Mouse (Mus musculus) urinary bladder, postnatal 14 days (tissue): ENCODE results near the gene Alg14.

Source experiments
- DNase-seq: peaks from one replicate; pipeline ENCODE4 v3.0.0; 2021; ENCODE audit warnings: low spot score

Gene Alg14

GRCm38 (mm10) chr3:121368616-121369015 is 77.0 kb downstream of the Alg14 start:
- no peak for DNase-seq

- no peak for DNase-seq
These were observed 77.9 kb downstream of the Alg14 start for GRCm38 (mm10) chr3:121369517-121369916.

GRCm38 (mm10) chr3:121370301-121370700 is 78.7 kb downstream of the Alg14 start:
- DNase-seq = no peak

- no peak for DNase-seq
These were observed 79.4 kb downstream of the Alg14 start for GRCm38 (mm10) chr3:121370830-121371526.

GRCm38 (mm10) chr3:121371527-121372220 is 80.1 kb downstream of the Alg14 start:
- DNase-seq = no peak

GRCm38 (mm10) chr3:121373897-121374441 is 82.4 kb downstream of the Alg14 start:
- DNase-seq = no peak

- DNase-seq = no peak
These were observed 84.1 kb downstream of the Alg14 start for GRCm38 (mm10) chr3:121375541-121376129.

GRCm38 (mm10) chr3:121378708-121379612 is 87.4 kb downstream of the Alg14 start:
- no peak for DNase-seq

- no peak for DNase-seq
These were observed 88.1 kb downstream of the Alg14 start for GRCm38 (mm10) chr3:121379699-121380098.

- DNase-seq = no peak
These were observed 96.0 kb downstream of the Alg14 start for GRCm38 (mm10) chr3:121387471-121388009.

- DNase-seq = no peak
These were observed 97.8 kb downstream of the Alg14 start for GRCm38 (mm10) chr3:121389366-121389765.

GRCm38 (mm10) chr3:121389860-121390530 is 98.4 kb downstream of the Alg14 start:
- peak; percentile 13 for DNase-seq

GRCm38 (mm10) chr3:121390724-121391123 is 99.2 kb downstream of the Alg14 start:
- DNase-seq = no peak

GRCm38 (mm10) chr3:121395588-121396295 is 104.2 kb downstream of the Alg14 start:
- peak; percentile 30 for DNase-seq

- no peak for DNase-seq
These were observed 105.0 kb downstream of the Alg14 start for GRCm38 (mm10) chr3:121396561-121396960.

GRCm38 (mm10) chr3:121397007-121397406 is 105.4 kb downstream of the Alg14 start:
- no peak for DNase-seq

- no peak for DNase-seq
These were observed 109.8 kb downstream of the Alg14 start for GRCm38 (mm10) chr3:121401384-121401783.

GRCm38 (mm10) chr3:121402096-121402495 is 110.5 kb downstream of the Alg14 start:
- no peak for DNase-seq

- no peak for DNase-seq
These were observed 111.9 kb downstream of the Alg14 start for GRCm38 (mm10) chr3:121403449-121403848.

- DNase-seq = no peak
These were observed 113.5 kb downstream of the Alg14 start for GRCm38 (mm10) chr3:121405101-121405500.
